In genomic region chr13:45006483-45006882, GRCm38 (mm10) we compare ENCODE assay signal across 9 mouse cellular contexts. TPM values are rescaled to one million over a fixed set of nuclear protein-coding genes. Genes with fewer than 3 reads are reported as not detected.
A peak's percentile ranks its signal among the peaks of the same experiment; 100 is the strongest.
DNase-seq lines count a peak whose midpoint lies in the region; ATAC-seq and TF ChIP-seq lines count a peak whose summit lies in the region.
"Had no signal": no experiment of that assay in that cellular context is flagged by ENCODE, and none has a peak within 500 bp of the region (broad histone marks: within the 10 kb centered on the region; RNA-seq: fewer than 3 reads in every experiment).

No protein-coding gene starts in this region.

- in situ Hi-C loops in CH12.LX (cut with MboI; ENCODE audit: low pct_ligation_motif_present, low pct_unique_long_range_greater_than_20kb, low sequenced_read_pairs), result no loop called here
- in situ Hi-C loops in Patski (cut with MboI; ENCODE audit: low pct_unique_long_range_greater_than_20kb), result no loop called here

- no peaks in the 10 kb centered on the region for H3K27me3 ChIP-seq in CH12.LX (replicated peaks)
- H3K27me3 ChIP-seq in Patski, result no peaks in the 10 kb centered on the region
- no peaks in the 10 kb centered on the region for H3K27me3 ChIP-seq in limb, embryonic 11.5 days (ENCODE audit: control insufficient read depth, insufficient read depth, low read length)
- no peaks in the 10 kb centered on the region for H3K27me3 ChIP-seq in forebrain, embryonic 16.5 days (replicated peaks; ENCODE audit: control insufficient read depth, insufficient read depth, low read length)

- intact Hi-C loops in left cerebral cortex, adult 2 months (cut with DNase I), result no loop called here
- intact Hi-C loops in left cerebral cortex, postnatal 14 days (cut with DNase I), result loop anchor here (10.0 kb wide), 1 partner anchor 468 kb away; no protein-coding TSS in a partner anchor

- WGBS in limb, embryonic 11.5 days, result 78% methylated on average over 5 of the region's 5 CpGs
- WGBS in forebrain, embryonic 16.5 days, result 78% methylated on average over 5 of the region's 5 CpGs

- POLR2A ChIA-PET in Patski (lab: Charles Lee), result no interaction called here

- no peak for TF ChIP-seq RAD21 in CH12.LX (IDR thresholded peaks at IDR 0.05; ENCODE audit: low read depth, low read length)

- H3K4me1 ChIP-seq in CH12.LX (ENCODE audit: control insufficient read depth in 1 of 2, insufficient read depth in 2 of 2), result peaks cover 0 to 40% of the 10 kb centered on the region in 2 experiments; a peak in 2 of 4 replicates
- peaks cover 2% of the 10 kb centered on the region; the same call in 1 of the 2 replicates for H3K4me1 ChIP-seq in limb, embryonic 11.5 days (ENCODE audit: control insufficient read depth, insufficient read depth, low read length)
- H3K4me1 ChIP-seq in forebrain, embryonic 16.5 days (replicated peaks; ENCODE audit: control insufficient read depth, insufficient read depth, low read length), result peaks cover 5% of the 10 kb centered on the region

- H3K36me3 ChIP-seq in CH12.LX (replicated peaks in 1 of 2; ENCODE audit: control insufficient read depth in 1 of 2, insufficient read depth in 1 of 2, low read length in 1 of 2), result no peaks in the 10 kb centered on the region
- H3K36me3 ChIP-seq in limb, embryonic 11.5 days (ENCODE audit: control insufficient read depth, insufficient read depth, low read length), result no peaks in the 10 kb centered on the region
- H3K36me3 ChIP-seq in forebrain, embryonic 16.5 days (ENCODE audit: control insufficient read depth, insufficient read depth), result no peaks in the 10 kb centered on the region

- H3K79me2 ChIP-seq in CH12.LX (replicated peaks; ENCODE audit: control insufficient read depth, extremely low read depth, insufficient read depth, poor library complexity, severe bottlenecking), result no peaks in the 10 kb centered on the region

- H3K4me2 ChIP-seq in CH12.LX (ENCODE audit: insufficient read depth, low read depth, poor library complexity, severe bottlenecking), result no peak overlapping the region
- H3K4me2 ChIP-seq in limb, embryonic 11.5 days (ENCODE audit: low read depth, severe bottlenecking), result no peak overlapping the region
- no peak overlapping the region for H3K4me2 ChIP-seq in forebrain, embryonic 16.5 days (ENCODE audit: low read length)

- peaks cover 3% of the 10 kb centered on the region for H3K9me3 ChIP-seq in CH12.LX (replicated peaks; ENCODE audit: low read length)
- no peaks in the 10 kb centered on the region for H3K9me3 ChIP-seq in limb, embryonic 11.5 days (ENCODE audit: control insufficient read depth, low read length)
- H3K9me3 ChIP-seq in forebrain, embryonic 16.5 days (ENCODE audit: control insufficient read depth, low read length), result no peaks in the 10 kb centered on the region

- no peak for DNase-seq in left cerebral cortex, adult 2 months (ENCODE audit: extremely low spot score in 1 of 2, low spot score in 2 of 2)
- DNase-seq in left cerebral cortex, adult 8-10 months (ENCODE audit: low spot score in 2 of 2), result no peak
- DNase-seq in CH12.LX (ENCODE audit: extremely low read depth) (peak; percentile 79), Patski (ENCODE audit: low read depth, low spot score) (no peak)
- peak; percentile 55 for DNase-seq in limb, embryonic 11.5 days (ENCODE audit: low spot score)
- no peak for DNase-seq in adrenal gland, postnatal 4 days (ENCODE audit: low spot score in 2 of 2)
- DNase-seq in left cerebral cortex, postnatal 14 days (ENCODE audit: low spot score in 2 of 2), result no peak
- DNase-seq: gastrocnemius, postnatal 25 days had no signal

- dilution Hi-C loops in CH12.LX (cut with MboI; ENCODE audit: extremely low pct_ligation_motif_present, extremely low pct_unique_long_range_greater_than_20kb, low sequenced_read_pairs), result no loop called here

- no peak overlapping the region for H3K4me3 ChIP-seq in left cerebral cortex, adult 2 months
- H3K4me3 ChIP-seq in CH12.LX (replicated peaks in 1 of 3; ENCODE audit: low read depth in 2 of 3, low read length in 2 of 3, poor library complexity in 1 of 3), result no peak overlapping the region
- no peak overlapping the region for H3K4me3 ChIP-seq in limb, embryonic 11.5 days (ENCODE audit: low read depth, low read length)
- H3K4me3 ChIP-seq in forebrain, embryonic 16.5 days (replicated peaks; ENCODE audit: low read length), result no peak overlapping the region

- CTCF ChIA-PET in Patski (lab: Charles Lee), result interaction anchor here (1.4 to 2.1 kb wide), 2 partner anchors 12 to 471 kb away, joined by 5 to 6 read pairs; no protein-coding TSS in a partner anchor

- no peak for TF ChIP-seq POLR2A in CH12.LX (IDR thresholded peaks at IDR 0.05; ENCODE audit: low read depth, low read length)

- no peak for TF ChIP-seq EP300 in CH12.LX (IDR thresholded peaks at IDR 0.05; ENCODE audit: low read length)

- H3K27ac ChIP-seq in left cerebral cortex, adult 2 months, result no peak overlapping the region
- no peak overlapping the region for H3K27ac ChIP-seq in CH12.LX (ENCODE audit: insufficient read depth, low read depth)
- no peak overlapping the region for H3K27ac ChIP-seq in limb, embryonic 11.5 days (replicated peaks; ENCODE audit: low read depth, low read length)
- no peak overlapping the region for H3K27ac ChIP-seq in forebrain, embryonic 16.5 days (ENCODE audit: low read length)

- no peak overlapping the region for H3K9ac ChIP-seq in CH12.LX (ENCODE audit: insufficient read depth, low read depth)
- H3K9ac ChIP-seq in limb, embryonic 11.5 days (ENCODE audit: low read length), result no peak overlapping the region
- H3K9ac ChIP-seq in forebrain, embryonic 16.5 days (replicated peaks; ENCODE audit: low read depth, low read length), result no peak overlapping the region

- ATAC-seq in Patski, result no peak
- ATAC-seq in limb, embryonic 11.5 days (ENCODE audit: insufficient number of reproducible peaks, low FRiP score, low TSS enrichment, low read depth), result no peak
- no peak for ATAC-seq in forebrain, embryonic 16.5 days

- peak; percentile 26 for TF ChIP-seq CTCF in left cerebral cortex, adult 2 months (IDR thresholded peaks at IDR 0.05)
- TF ChIP-seq CTCF in CH12.LX (conservative IDR thresholded peaks at IDR 0.05 in 1 of 2, IDR thresholded peaks at IDR 0.05 in 1 of 2; ENCODE audit: low read depth in 2 of 2, low read length in 2 of 2) (peak; percentile 73 to 91), Patski (IDR thresholded peaks at IDR 0.05) (peak; percentile 64)

TF ChIP-seq in CH12.LX, 34 proteins besides CTCF, POLR2A, EP300 and RAD21:
- TF ChIP-seq ZNF384 (IDR thresholded peaks at IDR 0.05; ENCODE audit: low read depth, low read length), result no peak
- no peak for TF ChIP-seq ETS1 (conservative IDR thresholded peaks at IDR 0.05; ENCODE audit: low read depth, low read length)
- TF ChIP-seq NELFE (IDR thresholded peaks at IDR 0.05; ENCODE audit: low read depth, low read length), result no peak

RNA-seq across cellular contexts. Expression of gene Dtnbp1, which starts 4.5 kb away (rescaled TPM):
- total RNA-seq in left cerebral cortex, adult 2 months (2021), result 10 to 100 TPM; 90.1 to 93.8 TPM
- total RNA-seq in left cerebral cortex, adult 8-10 months (2022), result 10 to 100 TPM; 77.5 to 93.8 (median 81.3) TPM
- total RNA-seq in CH12.LX (2012; rRNA removed), result 32.0 and 32.4 TPM in 2 replicates
- total RNA-seq in CH12.LX (2014; rRNA removed), result 35.9 and 37.0 TPM in 2 replicates
- polyA plus RNA-seq in CH12.LX (2012; ENCODE audit: insufficient read length, low read depth), result 69.2 and 85.0 TPM in 2 replicates
- 155 TPM for polyA plus RNA-seq in Patski (2021)
- 75.3 and 83.3 TPM in 2 replicates for polyA plus RNA-seq in limb, embryonic 11.5 days (2014; fragmentation: Nextera tagmentation; extraction: Ambion mirVana)
- 10 to 100 TPM; 50.3 to 53.3 TPM for total RNA-seq in adrenal gland, postnatal 4 days (2021)
- polyA plus RNA-seq in forebrain, embryonic 16.5 days (2015; fragmentation: Nextera tagmentation; extraction: Ambion mirVana), result 95.1 and 118 TPM in 2 replicates
- total RNA-seq in left cerebral cortex, postnatal 14 days (2021), result 10 to 100 TPM; 78.9 to 89.5 TPM

Comparison
In these comparisons a context has a peak if more than half of its experiments do, and no peak if none do; other contexts are left out.
1. DNase-seq: peak in CH12.LX (single experiment) and limb, embryonic 11.5 days (single experiment); none in left cerebral cortex, adult 2 months (0 of 2), left cerebral cortex, adult 8-10 months (0 of 2), Patski (single experiment), adrenal gland, postnatal 4 days (0 of 2) and left cerebral cortex, postnatal 14 days (0 of 2).
2. CTCF ChIP-seq: peak in every context shown above with its lines; median percentile 82 in CH12.LX; 64 in Patski; 26 in left cerebral cortex, adult 2 months.